1 mouse cellular context compared by ENCODE assay signal in the genomic region with DNA sequence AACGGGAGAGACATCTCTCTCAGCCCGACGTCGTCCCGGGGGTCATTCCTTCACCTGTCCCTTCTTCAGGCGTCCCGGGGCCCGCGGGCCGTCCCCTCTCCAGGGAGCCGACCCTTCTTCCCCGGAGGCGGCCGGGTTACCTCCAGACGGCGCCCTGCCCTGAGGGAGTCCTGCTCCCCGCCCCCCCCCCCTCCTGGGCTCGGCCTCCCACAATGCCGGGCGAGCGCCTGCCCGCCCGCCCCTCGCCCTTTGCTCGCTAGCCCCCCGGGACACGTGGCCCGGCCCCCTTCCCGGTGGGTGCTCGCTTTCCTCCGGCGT.
TF ChIP-seq lines count a peak whose summit lies in the region.

No protein-coding gene starts in this region.

TF ChIP-seq in CH12.LX, 34 proteins besides CTCF, POLR2A, EP300 and RAD21 (continued from another document):
- TF ChIP-seq E2F4 (IDR thresholded peaks at IDR 0.05; ENCODE audit: insufficient replicate concordance, low read depth, low read length) (no peak), MAX (IDR thresholded peaks at IDR 0.05; ENCODE audit: low read length) (no peak), JUN (IDR thresholded peaks at IDR 0.05; ENCODE audit: insufficient read depth, low read depth, low read length) (no peak), MXI1 (IDR thresholded peaks at IDR 0.05; ENCODE audit: low read depth, low read length) (no peak), ELF1 (IDR thresholded peaks at IDR 0.05; ENCODE audit: low read depth, low read length) (no peak), MYC (IDR thresholded peaks at IDR 0.05; ENCODE audit: low read depth, low read length) (no peak), SIN3A (IDR thresholded peaks at IDR 0.05; ENCODE audit: low read length) (no peak)
